ENCODE assay signal across 24 mouse cellular contexts in the genomic region with DNA sequence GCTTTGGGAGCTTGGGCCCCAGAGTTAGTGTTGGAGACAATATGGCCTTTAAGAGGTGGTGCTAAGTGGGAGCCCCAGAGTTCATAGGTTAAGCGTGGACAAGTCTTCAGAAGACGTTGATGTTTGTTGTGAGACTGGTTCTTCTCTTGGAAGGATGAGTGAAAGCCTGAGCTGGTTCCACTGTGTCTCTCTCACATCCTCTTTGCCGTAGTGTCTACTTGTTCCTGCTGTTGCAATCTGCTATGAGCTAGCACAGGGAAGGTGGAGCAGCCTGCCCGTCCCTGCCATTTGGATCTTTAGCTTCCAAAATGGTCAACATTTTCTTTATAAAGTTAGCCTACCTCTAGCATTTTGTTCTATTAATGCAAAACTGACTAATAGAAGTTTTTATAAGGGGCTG. TPM values are rescaled to one million over a fixed set of nuclear protein-coding genes. Genes with fewer than 3 reads are reported as not detected.
DNase-seq lines count a peak whose midpoint lies in the region; ATAC-seq lines count a peak whose summit lies in the region.
"Had no signal": no experiment of that assay in that cellular context is flagged by ENCODE, and none has a peak within 500 bp of the region (broad histone marks: within the 10 kb centered on the region; RNA-seq: fewer than 3 reads in every experiment).

No protein-coding gene starts in this region.

- no peak overlapping the region for H3K9ac ChIP-seq in midbrain, embryonic 16.5 days (ENCODE audit: low read depth, low read length)

- ATAC-seq in granulocyte monocyte progenitor cell, adult 5-6 weeks (replicated peaks; ENCODE audit: poor library complexity, severe bottlenecking): peak; percentile 92
- peak; percentile 92 for ATAC-seq in megakaryocyte, adult 5-6 weeks (ENCODE audit: poor library complexity, severe bottlenecking)
- peak; percentile 58 for ATAC-seq in megakaryocyte progenitor cell, adult 5-6 weeks (replicated peaks; ENCODE audit: poor library complexity)
- no peak for ATAC-seq in midbrain, embryonic 16.5 days
- ATAC-seq: activated CD4-positive, CD25-positive, alpha-beta regulatory T cell, adult 4 months; CD4-positive, CD25-positive, alpha-beta regulatory T cell, adult 4 months; Patski had no signal

- H3K27me3 ChIP-seq in midbrain, embryonic 16.5 days (ENCODE audit: control insufficient read depth, insufficient read depth, low read depth, low read length): no peaks in the 10 kb centered on the region
- H3K27me3 ChIP-seq: CH12.LX, Patski had no signal

- H3K27ac ChIP-seq in midbrain, embryonic 16.5 days (ENCODE audit: low read length): no peak overlapping the region

- H3K4me1 ChIP-seq in midbrain, embryonic 16.5 days (ENCODE audit: control insufficient read depth, insufficient read depth, low read length): peaks cover 2% of the 10 kb centered on the region; the same call in 1 of the 2 replicates

- peak; percentile 64 for DNase-seq in heart, adult 11 months
- DNase-seq in heart, postnatal 10 days: no peak
- no peak for DNase-seq in kidney, adult 18-20 months
- DNase-seq in adrenal gland, postnatal 4 days (ENCODE audit: low spot score in 2 of 2): no peak
- DNase-seq: adrenal gland, adult 2 months; adrenal gland, adult 8-10 months; adrenal gland, postnatal 10 days; adrenal gland, postnatal 14 days; adrenal gland, postnatal 25 days; adrenal gland, postnatal 36 days; B cell, adult 2 months; cerebellum, adult 11 months; cerebellum, adult 11-12 months; cerebellum, adult 18-20 months had no signal

- H3K9me3 ChIP-seq in midbrain, embryonic 16.5 days (replicated peaks; ENCODE audit: control insufficient read depth, low read length, poor library complexity, severe bottlenecking): no peaks in the 10 kb centered on the region
- H3K9me3 ChIP-seq: G1E had no signal

- intact Hi-C loops in heart, postnatal 10 days (cut with DNase I): no loop called here

- no peak overlapping the region for H3K4me3 ChIP-seq in midbrain, embryonic 16.5 days (ENCODE audit: low read depth, low read length)

- 95% methylated on average over 4 of the region's 4 CpGs for WGBS in midbrain, embryonic 16.5 days

- H3K36me3 ChIP-seq in midbrain, embryonic 16.5 days (ENCODE audit: control insufficient read depth, insufficient read depth, low read length): peaks cover 2% of the 10 kb centered on the region; the same call in 1 of the 2 replicates
- H3K36me3 ChIP-seq: G1E had no signal

- H3K4me2 ChIP-seq in midbrain, embryonic 16.5 days (ENCODE audit: low read length): no peak overlapping the region

RNA-seq across cellular contexts. Expression of gene Lpgat1, which starts 16.2 kb away (rescaled TPM):
- 10 to 100 TPM; 93.1 to 93.3 TPM for total RNA-seq in heart, postnatal 10 days (2021)
- total RNA-seq in granulocyte monocyte progenitor cell, adult 5-6 weeks (2014; fragmentation: Nextera tagmentation): 32.2 and 34.6 TPM in 2 replicates
- total RNA-seq in granulocyte monocyte progenitor cell, adult 5-6 weeks (2017): 31.7 and 36.3 TPM in 2 replicates
- total RNA-seq in megakaryocyte, adult 5-6 weeks (2015): 25.4 and 34.4 TPM in 2 replicates
- 29.3 and 29.4 TPM in 2 replicates for total RNA-seq in megakaryocyte, adult 5-6 weeks (2017)
- 28.1 and 30.0 TPM in 2 replicates for total RNA-seq in megakaryocyte progenitor cell, adult 5-6 weeks (2015)
- 32.9 and 33.4 TPM in 2 replicates for total RNA-seq in megakaryocyte progenitor cell, adult 5-6 weeks (2017)
- total RNA-seq in adrenal gland, postnatal 4 days (2021): 10 to 100 TPM; 56.0 to 70.3 TPM
- 31.0 and 35.0 TPM in 2 replicates for polyA plus RNA-seq in midbrain, embryonic 16.5 days (2015; fragmentation: Nextera tagmentation; extraction: Ambion mirVana)
- total RNA-seq: MEL had no signal
- polyA plus RNA-seq: G1E had no signal
